20 mouse cellular contexts compared by ENCODE assay signal in the genomic region with DNA sequence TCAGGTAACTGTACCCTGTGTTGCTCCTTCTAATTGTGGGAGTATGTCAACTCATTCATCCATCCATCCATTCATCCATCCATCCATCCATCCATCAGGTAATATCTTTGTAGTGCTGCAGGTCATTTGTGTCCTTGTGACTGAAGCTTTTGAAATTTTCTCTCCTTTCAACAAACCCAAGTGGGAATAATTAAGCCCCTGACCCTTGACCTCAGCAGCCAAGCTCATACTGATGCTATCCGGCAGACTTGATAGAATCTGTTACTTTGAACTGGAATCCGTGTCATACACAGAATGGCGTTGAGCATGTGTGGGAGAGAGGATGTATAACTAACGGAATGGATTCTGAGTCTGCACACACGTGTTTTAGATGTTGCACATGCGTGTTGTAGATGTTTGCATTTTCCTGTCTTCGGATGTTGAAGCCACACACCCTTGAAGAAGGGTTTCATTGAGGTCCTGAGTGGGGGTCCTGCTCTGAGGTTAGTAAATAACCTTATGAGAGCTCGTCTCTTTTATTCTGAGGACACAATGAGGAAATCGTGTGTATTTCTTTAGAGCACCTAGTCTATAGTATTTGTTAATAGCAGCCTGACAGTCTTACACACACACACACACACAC.
"Had no signal": no experiment of that assay in that cellular context is flagged by ENCODE, and none has a peak within 500 bp of the region (broad histone marks: within the 10 kb centered on the region; RNA-seq: fewer than 3 reads in every experiment).

No protein-coding gene starts in this region.

- ATAC-seq: intestine, embryonic 15.5 days; lung, postnatal 0 days had no signal

- H3K27ac ChIP-seq: intestine, embryonic 15.5 days; layer of hippocampus, adult 2 months; limb, embryonic 10.5 days; limb, embryonic 13.5 days; liver, embryonic 13.5 days; midbrain, embryonic 10.5 days; neural tube, embryonic 13.5 days; stomach, embryonic 15.5 days had no signal

- H3K9me3 ChIP-seq: intestine, embryonic 15.5 days; limb, embryonic 10.5 days; limb, embryonic 13.5 days; liver, embryonic 13.5 days; neural tube, embryonic 13.5 days; stomach, embryonic 15.5 days had no signal

- DNase-seq: kidney, adult 11 months; kidney, postnatal 10 days; layer of hippocampus, adult 9-11 months; liver, embryonic 13.5 days; lung, adult 2 months; lung, postnatal 36 days; midbrain, embryonic 14.5 days; retina, postnatal 1 day; right cerebral cortex, postnatal 25 days; spleen, adult 18-20 months; thymus, postnatal 25 days had no signal

- H3K36me3 ChIP-seq: intestine, embryonic 15.5 days; liver, embryonic 13.5 days; midbrain, embryonic 10.5 days; neural tube, embryonic 13.5 days; stomach, embryonic 15.5 days had no signal

- H3K9ac ChIP-seq: intestine, embryonic 15.5 days; limb, embryonic 13.5 days; liver, embryonic 13.5 days; neural tube, embryonic 13.5 days; stomach, embryonic 15.5 days had no signal

- H3K27me3 ChIP-seq: intestine, embryonic 15.5 days; stomach, embryonic 15.5 days had no signal

- H3K4me2 ChIP-seq: intestine, embryonic 15.5 days; limb, embryonic 13.5 days; liver, embryonic 13.5 days; neural tube, embryonic 13.5 days; stomach, embryonic 15.5 days had no signal

- H3K4me3 ChIP-seq: intestine, embryonic 15.5 days; layer of hippocampus, adult 2 months; limb, embryonic 10.5 days; limb, embryonic 13.5 days; liver, embryonic 13.5 days; megakaryocyte, embryonic 14.5 days; midbrain, embryonic 10.5 days; neural tube, embryonic 13.5 days; stomach, embryonic 15.5 days had no signal
